Mouse (Mus musculus) right cerebral cortex, adult 2 months (tissue): ENCODE measurements around the gene Dab1.

Experiments
- DNase-seq, 2 experiments: peaks; one replicate each; pipeline ENCODE4 v3.0.0; 2021 to 2022; ENCODE audit warnings: low spot score in 2 of 2

Gene Dab1

GRCm38 (mm10) chr4:104249462-104249861 is 630.3 kb downstream of the Dab1 start:
- no peak for DNase-seq

GRCm38 (mm10) chr4:104257776-104258175 is 638.6 kb downstream of the Dab1 start:
- DNase-seq, result peak; percentile 18 to 35

GRCm38 (mm10) chr4:104269422-104270172 is 650.4 kb downstream of the Dab1 start:
- DNase-seq, result no peak

- DNase-seq, result peak in 1 of 2 experiments; percentile 27
Measured at GRCm38 (mm10) chr4:104270173-104270557, 651.0 kb downstream of the Dab1 start.

GRCm38 (mm10) chr4:104275260-104275659 is 656.1 kb downstream of the Dab1 start:
- DNase-seq, result peak in 1 of 2 experiments; percentile 41

- DNase-seq, result no peak
Measured at GRCm38 (mm10) chr4:104276916-104277315, 657.8 kb downstream of the Dab1 start.

GRCm38 (mm10) chr4:104281518-104281917 is 662.4 kb downstream of the Dab1 start:
- DNase-seq, result no peak

GRCm38 (mm10) chr4:104283906-104284305 is 664.7 kb downstream of the Dab1 start:
- no peak for DNase-seq

GRCm38 (mm10) chr4:104288401-104288800 is 669.2 kb downstream of the Dab1 start:
- DNase-seq, result no peak

GRCm38 (mm10) chr4:104301764-104302163 is 682.6 kb downstream of the Dab1 start:
- DNase-seq, result no peak

- no peak for DNase-seq
Measured at GRCm38 (mm10) chr4:104302996-104303652, 684.0 kb downstream of the Dab1 start.

GRCm38 (mm10) chr4:104307781-104308180 is 688.6 kb downstream of the Dab1 start:
- no peak for DNase-seq

- no peak for DNase-seq
Measured at GRCm38 (mm10) chr4:104326221-104326620, 707.1 kb downstream of the Dab1 start.

- no peak for DNase-seq
Measured at GRCm38 (mm10) chr4:104331896-104332295, 712.7 kb downstream of the Dab1 start.

GRCm38 (mm10) chr4:104332399-104332798 is 713.2 kb downstream of the Dab1 start:
- no peak for DNase-seq

- DNase-seq, result no peak
Measured at GRCm38 (mm10) chr4:104337279-104337678, 718.1 kb downstream of the Dab1 start.

GRCm38 (mm10) chr4:104338382-104338781 is 719.2 kb downstream of the Dab1 start:
- DNase-seq, result peak; percentile 33 to 44

GRCm38 (mm10) chr4:104361345-104361744 is 742.2 kb downstream of the Dab1 start:
- DNase-seq, result no peak

- peak in 1 of 2 experiments; percentile 25 for DNase-seq
Measured at GRCm38 (mm10) chr4:104366491-104366890, 747.3 kb downstream of the Dab1 start.

- peak; percentile 80 to 84 for DNase-seq
Measured at GRCm38 (mm10) chr4:104366894-104367740, 748.0 kb downstream of the Dab1 start.

- DNase-seq, result peak; percentile 47 to 49
Measured at GRCm38 (mm10) chr4:104367741-104368411, 748.7 kb downstream of the Dab1 start.
